Mouse (Mus musculus): ENCODE results near the gene Cops3.

The Cops3 gene

DNA sequence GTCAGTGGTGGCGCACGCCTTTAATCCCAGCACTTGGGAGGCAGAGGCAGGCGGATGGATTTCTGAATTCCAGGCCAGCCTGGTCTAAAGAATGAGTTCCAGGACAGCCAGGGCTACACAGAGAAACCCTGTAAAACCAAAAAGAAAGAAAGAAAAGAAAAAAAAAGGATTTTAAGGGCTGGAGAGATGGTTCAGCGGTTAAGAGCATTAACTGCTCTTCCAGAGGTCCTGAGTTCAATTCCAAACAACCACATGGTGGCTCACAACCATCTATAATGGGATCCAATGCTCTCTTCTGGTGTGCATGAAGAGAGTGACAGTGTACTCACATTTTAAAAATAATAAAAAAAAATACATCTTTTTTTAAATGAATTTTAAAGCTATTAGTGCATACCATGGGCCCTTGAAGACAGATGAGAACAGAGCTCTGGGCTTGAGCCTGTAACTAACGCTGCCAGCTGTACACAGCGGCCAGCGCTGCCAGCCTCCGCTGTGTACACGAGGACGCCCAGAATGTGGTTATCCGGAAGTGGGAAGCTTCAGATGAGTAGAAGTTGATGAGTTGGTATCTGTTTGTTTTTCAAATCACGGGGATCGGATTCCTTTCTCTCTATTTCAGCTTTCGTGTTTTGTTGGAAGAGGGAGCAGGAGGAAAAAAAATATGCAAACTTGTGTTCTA lies 29.0 kb downstream of the Cops3 start:
- DNase-seq: no peak

GRCm38 (mm10) chr11:59809670-59810474 lies 29.8 kb downstream of the Cops3 start, which contains the start of gene Flcn:
Gene Flcn (minus strand): TSS chr11:59810016.
- peak; percentile 76 to 82 for DNase-seq

DNA sequence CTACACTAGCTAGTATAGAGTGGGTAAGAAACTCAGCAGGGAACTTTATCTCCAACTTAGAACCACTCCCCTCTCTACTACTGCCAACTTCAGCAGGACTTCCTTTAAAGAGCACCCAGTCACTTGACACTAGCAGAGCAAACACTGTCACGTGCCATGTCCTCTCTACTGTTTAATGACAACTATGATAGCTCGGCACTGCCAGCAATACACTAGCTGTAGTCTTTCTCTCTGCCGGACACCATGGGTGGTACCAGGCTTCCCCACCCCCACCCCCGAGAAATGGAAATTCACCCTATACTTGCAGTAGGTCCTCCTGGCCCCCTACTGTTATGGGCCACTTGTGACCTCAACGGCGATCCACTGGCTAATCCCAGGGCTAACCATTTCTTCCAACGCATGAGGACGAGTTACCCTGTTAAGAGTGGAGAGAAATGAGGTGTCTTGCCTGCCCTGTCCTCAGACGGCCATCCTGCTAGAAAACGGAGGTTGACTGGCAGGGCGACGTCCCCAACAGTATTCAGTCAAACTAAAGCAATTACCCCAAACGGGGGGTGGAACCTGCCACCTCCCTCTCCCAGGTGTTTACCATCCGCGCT lies 30.5 kb downstream of the Cops3 start:
- DNase-seq: no peak

GRCm38 (mm10) chr11:59808170-59808960 lies 31.3 kb downstream of the Cops3 start:
- no peak for DNase-seq

DNA sequence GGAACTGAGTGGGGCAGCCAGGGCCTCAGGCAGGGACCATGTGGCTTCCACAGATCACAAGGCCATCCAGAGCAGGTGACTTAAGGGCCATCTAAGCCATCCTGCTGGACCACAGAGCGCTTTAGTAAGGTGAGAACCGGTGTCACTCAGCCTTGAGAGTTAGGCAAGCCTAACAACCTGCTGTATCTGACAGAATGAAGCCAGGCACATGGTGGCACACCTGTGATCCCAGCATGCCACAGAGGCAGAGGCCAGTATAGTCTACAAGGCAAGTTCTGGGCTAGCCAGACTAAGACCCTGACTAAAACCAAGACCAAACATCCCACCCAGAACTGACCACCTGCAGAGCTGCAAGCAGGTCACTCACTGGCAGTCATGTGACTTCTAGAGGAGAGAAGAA lies 34.0 kb downstream of the Cops3 start:
- DNase-seq: no peak

DNA sequence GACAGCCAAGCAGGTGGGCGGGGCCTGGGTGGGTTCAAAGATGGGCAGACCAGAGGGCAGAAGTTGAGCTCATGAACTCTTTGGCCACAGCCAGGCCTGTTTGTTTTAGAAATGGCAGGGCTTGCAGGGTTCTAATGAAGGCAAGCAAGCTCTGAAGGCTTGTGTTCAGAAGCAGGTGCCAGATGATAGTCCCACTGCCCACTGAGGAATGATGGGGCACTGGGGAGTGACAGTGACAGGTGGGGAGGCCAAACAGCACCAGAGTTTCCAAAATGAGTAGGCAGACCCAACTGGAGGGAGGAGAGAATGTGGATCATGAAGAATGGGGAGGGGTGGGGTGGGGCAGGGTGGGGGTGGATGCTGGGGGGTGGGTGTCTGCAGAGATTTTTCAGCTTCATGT lies 34.4 kb downstream of the Cops3 start:
- no peak for DNase-seq

DNA sequence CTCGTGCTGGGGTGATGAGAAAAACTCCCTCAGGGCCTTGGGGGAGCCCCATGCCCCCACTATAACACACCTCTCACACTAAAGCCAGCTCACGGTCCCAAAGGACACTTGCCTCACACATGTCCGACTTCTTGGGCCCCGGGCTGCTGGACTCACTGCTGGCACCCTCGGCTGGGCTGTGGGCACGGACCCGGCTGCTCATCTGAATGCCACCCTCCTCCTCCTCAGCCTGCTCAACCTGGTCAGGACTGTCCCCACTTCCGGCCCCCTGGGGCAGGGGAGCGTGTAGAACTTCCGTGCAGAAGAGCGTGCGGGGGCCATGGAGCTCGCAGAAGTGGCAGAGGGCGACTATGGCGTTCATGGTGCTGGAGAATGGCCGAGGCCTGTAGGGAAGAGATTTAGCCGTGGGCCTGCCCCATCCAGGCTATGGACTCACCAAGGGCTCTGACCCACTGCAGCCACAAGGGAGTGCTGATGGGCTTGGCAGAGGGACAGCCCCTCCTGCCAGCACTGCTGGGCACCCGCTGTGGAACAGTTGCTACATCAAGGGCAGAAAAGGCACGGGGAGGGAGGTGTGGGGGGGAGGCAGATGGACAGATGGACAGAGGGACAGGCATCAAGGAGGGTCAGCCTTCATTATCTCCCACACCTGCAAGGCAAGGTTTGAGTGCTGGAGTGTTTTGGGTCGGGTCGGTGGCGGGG lies 35.1 kb downstream of the Cops3 start:
- DNase-seq: no peak

DNA sequence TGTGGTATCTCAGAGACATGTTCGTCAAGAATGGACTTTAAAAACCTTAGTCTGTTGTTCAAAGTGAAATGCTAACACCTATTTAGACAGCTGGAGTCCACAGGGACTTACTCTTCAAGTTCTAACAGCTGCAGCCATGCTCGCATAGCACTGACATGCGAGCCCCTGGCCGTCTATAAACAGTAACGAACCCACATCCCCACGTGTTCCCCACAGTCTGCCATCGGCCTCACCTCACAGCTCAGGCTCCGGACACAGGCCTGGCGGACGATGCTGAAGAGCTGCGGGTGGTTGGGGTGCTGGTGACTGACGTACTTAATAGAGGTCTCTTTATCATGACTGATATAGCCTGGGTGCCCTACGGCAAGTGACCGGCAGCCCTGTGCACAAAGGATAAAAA lies 36.1 kb downstream of the Cops3 start:
- DNase-seq: no peak

GRCm38 (mm10) chr11:59801881-59802280 lies 37.8 kb downstream of the Cops3 start:
- no peak for DNase-seq

DNA sequence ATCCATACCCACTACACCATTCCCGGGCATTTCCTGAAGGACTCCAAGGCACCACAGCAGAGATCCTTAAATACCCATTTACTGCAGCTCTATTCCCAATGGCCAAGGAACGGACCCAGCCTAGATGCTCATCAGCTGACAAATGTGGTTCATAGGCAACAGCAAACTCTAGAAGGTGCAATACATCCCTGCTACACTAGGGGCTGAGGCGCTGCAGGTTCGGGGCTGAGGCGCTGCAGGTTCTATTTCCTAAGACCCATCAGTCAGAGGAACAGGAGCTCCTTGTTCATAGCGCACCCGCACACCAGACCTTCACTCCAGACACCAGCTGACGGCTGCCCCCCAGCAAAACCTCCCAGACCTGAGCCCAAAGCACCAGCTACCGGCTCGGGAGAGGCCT lies 39.2 kb downstream of the Cops3 start:
- DNase-seq: no peak

- no peak for DNase-seq
Measured at GRCm38 (mm10) chr11:59793390-59793789, 46.2 kb downstream of the Cops3 start.

GRCm38 (mm10) chr11:59789311-59789710 lies 50.3 kb downstream of the Cops3 start:
- DNase-seq: no peak

- DNase-seq: peak; percentile 22 to 43
Measured at GRCm38 (mm10) chr11:59787199-59787781, 52.3 kb downstream of the Cops3 start, which contains the start of gene Pld6. Gene Pld6 (minus strand): TSS chr11:59787645.

GRCm38 (mm10) chr11:59786444-59787198 lies 53.0 kb downstream of the Cops3 start:
- no peak for DNase-seq

GRCm38 (mm10) chr11:59783591-59783990 lies 56.0 kb downstream of the Cops3 start:
- no peak for DNase-seq

DNA sequence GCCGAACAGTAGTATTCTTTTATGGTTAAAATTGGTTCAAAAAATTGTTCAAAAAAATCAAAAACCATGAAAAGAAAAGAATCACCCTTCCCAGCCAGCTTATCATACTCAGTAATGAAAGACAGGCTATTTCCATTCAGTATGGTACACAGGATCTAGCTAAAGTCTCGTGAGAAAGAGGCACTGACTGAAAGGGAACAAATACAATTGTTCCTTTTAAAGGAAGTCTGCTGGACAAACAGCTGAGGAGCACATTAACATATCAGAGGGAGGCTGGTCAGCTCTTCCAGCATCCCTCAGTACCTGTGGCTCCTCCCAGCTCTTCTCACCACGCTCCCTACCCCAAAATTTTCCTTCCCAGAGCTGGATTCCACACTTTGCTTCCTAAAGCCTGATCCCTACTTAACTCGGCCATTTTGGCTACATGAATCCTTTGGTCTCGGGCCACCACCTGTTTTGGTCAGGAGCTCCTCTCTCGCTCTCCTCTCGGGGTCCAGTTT lies 57.5 kb downstream of the Cops3 start:
- DNase-seq: no peak

DNA sequence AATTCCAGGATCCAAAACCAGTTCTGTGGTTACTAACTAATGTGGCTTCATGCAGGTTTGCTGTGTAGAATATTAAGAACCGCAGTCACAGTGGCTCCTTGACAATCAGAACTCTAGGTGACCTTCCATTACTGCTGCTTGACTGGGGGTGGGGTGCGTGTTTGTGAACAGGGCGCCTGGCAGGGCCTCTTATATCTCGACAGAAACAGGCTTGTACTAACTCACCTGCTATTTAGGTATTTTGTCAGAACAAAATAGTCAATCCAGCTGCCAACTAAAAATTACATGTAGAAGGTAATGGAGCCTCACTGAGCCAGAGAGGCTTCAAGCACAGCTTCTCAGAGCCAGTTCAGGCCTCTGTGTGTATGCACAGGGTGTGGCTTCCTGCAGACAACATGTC lies 59.4 kb downstream of the Cops3 start:
- DNase-seq: no peak

DNA sequence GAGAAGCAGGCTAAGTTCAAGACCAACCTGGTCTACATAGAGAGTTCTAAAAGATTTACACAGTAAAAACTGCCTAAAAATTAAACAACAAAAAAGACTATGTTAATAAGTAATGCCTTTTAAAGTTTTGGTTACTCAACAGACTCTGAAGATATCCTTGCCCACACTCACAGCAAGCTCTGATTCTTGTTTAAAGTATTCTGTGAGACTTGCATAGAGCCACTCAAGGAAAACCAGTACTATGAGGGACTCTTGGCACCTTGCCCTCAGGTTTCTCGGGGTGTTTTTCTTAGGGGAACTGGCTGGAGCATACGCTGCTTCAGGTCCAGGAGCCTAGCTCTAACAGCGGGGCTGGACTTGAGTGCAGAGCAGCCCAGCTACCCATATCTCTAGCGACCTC lies 60.2 kb downstream of the Cops3 start:
- DNase-seq: no peak

DNA sequence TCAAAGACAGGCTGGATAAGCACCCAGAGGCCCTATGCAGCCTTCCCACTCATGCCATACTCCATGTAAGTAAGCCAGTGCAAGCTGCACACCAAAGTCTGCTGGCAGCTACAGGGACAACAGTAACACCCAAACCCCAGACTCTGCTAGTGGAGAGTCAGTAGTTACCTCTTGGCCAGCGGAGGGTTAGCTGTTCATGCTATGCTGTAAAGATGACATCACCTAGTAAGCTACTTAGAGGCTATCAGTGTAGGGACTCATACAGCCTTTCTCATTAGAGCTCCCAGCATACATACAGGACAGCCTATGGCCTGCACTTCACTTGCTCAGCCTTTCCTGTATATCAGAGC lies 60.8 kb downstream of the Cops3 start:
- DNase-seq: no peak

GRCm38 (mm10) chr11:59778181-59778873 lies 61.3 kb downstream of the Cops3 start:
- peak; percentile 42 to 69 for DNase-seq
